Mouse (Mus musculus) cerebellum, postnatal 10 days (tissue): Measurements from ENCODE around the gene Slc10a7.
A peak's percentile ranks its signal among the peaks of the same experiment; 100 is the strongest.

Experiments used
- DNase-seq, 2 experiments: peaks; one replicate each; pipeline ENCODE4 v3.0.0; 2021; ENCODE audit warnings: mixed read lengths in 2 of 2

Slc10a7 gene

DNA sequence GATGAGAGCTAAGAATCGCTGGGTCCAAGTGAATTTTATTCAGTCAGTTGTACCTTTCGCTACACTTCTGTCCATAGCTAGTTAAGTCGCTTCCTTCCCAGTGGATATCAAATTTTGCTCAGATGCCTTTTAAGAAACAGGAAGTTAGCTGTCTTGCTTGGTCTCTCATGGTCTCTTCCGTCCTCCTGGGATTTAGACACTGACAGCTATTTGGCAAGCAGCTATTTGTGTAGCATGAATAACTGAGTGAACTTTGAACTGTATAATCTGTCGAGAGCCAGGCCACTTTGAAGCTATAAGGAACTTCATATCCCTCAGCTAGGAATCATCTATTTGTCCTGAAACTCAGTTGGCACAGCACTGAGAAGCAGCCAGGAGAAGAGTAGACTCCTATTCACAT, 117.5 kb downstream of the Slc10a7 start:
- DNase-seq = no peak

DNA sequence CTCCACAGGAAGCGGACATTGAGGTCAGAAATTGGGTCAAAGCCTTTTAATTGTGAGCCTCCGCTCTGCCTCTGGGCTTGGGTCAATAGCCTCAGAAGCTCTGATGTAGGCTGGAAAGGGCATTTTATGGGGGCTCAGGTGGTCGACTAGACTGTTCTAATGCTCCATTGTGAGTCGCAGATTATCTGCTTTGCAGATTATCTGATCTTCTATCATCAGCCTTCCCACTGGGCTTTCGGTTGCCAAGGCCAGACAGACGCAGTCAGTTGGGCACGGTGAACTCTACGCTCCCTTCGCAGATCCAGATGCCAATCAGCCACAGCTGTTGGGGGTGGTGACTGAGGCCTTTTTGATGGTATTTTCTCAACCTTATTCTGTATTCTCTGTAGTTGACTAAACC, 118.6 kb downstream of the Slc10a7 start:
- no peak for DNase-seq

DNA sequence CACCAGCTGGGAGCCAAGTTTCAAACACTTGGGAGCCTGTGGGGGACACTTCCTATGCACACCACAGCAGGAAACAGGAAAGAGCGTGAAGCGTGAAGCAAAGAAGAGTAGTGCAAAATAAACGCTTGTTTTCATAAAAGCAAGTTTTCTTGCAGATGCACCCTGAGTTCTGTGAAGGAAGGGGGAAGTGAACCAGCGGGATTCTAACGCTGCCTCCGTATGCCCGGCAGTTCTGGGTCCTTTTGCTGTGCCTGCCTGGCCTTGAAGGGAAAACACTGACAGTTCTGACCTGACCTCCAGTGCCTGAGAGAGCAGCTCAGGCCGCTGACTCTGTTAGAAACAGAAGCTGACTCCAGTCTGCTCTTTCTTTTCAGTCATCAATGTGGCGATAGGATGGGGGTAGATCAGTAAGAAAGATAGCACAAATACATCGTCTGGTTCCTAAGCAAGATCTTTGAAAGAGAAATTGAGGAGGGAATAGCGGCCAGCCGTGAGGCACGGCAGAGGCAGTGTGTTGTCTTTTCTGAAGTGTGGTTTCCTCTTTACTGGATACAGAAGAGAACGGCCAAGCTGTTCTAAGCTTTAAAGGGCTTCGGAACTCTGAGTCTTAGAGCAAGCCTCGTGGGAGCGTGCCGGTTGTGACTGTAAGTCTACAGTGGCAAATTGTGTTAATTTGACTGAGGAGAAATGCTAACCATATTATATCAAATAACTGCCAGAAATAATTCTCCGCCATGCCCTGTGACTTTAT, 121.4 kb downstream of the Slc10a7 start:
- DNase-seq = no peak

DNA sequence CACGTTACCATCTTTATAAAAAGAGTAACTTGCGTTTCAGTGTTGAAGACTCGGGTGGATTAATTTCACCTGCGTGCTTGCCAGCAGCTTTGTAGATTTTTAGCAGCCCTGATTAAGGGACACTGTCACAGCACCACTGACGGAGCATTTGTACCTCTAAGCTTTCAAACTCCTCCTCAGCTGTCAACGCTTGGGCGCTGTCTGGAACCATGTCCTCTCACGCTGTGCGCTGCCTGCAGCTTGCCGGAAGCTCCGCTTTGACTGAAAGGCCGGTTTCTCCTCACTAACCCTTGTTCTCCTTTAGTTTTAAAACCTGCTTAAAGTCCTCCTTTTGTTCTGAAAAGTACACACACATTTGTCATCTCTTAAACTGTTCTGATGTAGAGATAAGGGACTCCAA, 123.9 kb downstream of the Slc10a7 start:
- DNase-seq = peak; percentile 30 to 42

DNA sequence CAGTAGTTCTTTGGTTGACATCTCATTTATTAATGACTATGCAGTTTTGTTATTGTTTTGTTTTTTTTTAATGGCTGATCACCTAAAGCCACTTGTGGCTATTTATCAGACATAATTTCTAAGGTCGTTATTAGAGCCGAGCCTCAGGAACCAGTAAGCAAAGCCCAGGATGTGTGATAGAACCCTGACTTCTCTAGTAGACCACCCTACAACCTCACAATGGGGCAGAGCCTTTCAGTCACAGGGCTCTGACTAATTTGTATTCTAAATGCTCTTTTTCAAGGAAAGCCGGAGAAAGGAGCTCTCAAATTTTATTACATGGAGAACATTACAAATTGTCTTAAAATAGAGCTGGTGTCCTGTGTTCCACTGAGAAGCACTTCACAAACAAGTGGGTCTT, 124.9 kb downstream of the Slc10a7 start:
- no peak for DNase-seq

DNA sequence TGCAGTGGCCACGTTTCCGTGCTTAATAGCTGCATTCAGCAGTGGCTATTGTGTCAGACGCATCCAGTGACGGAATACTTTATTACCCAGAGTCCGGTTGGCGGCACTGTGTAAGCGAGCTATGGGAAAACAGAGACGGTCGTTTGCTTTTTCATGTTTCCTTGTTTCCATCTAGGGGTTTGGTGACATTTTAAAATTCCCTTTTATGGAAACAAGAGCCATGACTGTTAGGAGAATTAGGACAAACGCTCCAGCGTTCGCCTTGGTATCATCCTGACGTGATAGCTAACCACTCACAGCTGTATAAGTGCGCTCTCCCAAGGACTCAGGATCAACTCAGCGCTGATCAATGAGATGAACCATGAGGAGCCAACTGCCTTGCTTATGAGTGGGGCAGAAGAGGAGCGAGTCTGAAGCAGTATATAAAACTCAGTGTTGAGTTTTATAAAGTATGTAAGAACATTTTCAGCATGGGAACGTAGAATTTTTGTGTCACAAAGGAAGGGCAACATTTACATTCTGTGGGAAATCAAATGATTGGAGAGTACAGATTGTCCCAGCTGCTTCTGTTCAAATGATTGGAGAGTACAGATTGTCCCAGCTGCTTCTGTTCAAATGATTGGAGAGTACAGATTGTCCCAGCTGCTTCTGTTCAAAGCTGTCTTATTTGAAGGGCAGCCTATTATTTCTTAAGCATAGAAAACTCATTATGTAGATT, 125.5 kb downstream of the Slc10a7 start:
- DNase-seq = no peak

DNA sequence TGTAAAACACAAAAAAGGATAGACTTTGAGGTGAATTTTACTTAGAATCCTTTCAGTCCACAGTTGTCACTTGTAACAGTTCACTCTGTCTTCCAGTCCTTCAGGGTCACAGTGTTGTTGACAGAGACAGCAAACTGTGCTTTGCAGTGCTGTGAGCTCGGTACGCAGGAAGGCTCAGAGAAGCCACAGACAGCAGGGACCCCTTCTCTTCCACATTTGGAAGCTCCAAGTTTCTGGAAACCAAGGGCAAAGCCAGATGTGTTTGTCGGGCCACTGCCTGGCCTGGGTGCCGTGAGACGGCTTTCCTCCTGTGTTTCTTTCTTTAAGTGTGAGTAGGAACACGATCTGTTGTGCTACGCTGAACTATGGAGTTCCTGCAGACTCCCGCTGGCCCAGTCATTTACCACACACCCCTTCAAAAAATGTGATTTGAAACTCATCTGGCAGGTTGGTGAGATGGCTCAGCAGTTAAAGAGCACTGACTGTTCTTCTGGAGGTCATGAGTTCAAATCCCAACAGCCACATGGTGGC, 126.2 kb downstream of the Slc10a7 start:
- no peak for DNase-seq

DNA sequence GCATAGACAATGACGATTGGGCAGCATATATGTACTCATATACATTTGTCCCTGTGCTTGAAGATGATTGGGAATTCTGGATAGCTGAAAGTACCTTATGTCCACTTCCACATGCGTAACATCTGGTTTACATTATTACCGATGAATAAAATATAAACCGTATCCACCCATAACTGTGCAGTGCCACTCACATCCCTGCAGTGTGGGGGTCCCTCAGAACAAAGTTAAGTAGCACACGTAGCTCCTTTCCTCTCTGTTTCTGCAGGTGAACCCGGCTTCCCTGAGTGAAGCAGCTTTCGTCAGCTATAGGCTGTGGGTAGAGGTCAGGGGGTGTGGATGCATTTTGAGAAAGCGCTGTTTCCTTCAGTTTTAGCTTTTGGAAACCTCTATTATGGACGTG, 132.8 kb downstream of the Slc10a7 start:
- DNase-seq = no peak

DNA sequence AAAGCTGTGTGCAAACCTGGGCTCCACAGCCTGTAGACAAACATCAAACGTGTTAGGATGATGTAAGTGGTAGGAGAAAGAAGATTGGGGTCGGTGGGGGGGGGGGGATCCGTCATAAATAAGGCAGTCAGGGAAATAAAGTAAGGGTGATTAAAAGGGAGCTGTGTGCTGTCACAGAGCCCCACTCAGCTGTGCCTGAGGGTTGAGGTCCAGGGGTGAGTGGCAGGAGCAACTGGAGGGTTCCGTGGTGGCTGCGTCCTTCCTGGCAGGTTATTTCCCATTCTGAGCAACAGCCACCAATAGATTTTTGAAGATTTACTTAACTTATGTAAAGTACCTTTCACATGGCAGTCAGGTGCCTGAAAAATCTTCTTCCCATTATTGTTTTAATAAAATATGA, 133.2 kb downstream of the Slc10a7 start:
- no peak for DNase-seq

DNA sequence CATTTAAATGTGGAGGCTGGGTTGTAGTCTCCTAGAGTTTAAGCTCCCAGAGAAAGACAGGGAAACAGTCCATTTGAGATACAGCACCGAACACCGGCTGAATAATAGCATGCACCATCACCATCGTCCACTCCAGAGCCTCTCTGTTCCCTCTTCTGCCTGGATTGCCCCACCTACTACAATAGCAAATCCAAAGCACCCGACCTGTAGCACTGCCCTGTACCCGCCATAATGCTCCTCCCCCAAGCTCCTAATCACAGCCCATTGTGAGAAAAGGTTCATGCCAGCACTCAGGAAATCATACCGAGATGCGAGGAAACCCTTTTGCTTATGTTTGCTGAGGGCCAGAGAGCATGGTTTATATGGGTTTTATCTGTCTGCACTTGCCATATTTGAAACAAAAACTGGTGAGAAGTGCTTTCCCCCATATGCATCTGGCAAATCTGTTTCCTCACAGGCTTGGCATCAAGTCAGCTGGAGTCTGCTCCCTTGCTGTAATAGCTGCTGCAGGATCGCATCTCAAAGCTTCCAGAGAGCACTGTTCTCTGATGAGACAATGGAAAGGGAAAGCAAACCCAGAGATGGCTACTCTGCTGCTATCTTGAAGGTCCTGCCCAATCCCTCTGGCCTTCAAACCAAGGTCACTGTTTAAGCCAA, 138.0 kb downstream of the Slc10a7 start:
- DNase-seq = peak in 1 of 2 experiments; percentile 29

DNA sequence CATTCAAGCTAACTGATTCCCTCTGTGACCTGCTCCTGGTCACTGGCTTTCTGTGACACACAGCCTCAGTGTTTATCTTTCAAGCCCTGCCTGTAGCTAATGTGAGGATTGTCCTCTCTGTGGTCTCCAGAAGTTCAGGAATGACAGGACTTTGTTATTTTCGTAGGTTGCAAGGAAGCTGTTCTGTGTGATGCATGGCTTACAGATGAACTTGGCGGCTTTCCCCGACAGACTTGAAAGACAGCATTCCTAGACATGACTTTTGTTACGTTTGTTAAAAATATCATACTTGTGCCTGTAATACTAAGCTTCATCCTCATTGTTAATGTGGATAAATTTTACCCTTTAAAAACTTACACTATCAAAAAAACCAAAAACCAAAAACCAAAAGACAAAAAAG, 138.7 kb downstream of the Slc10a7 start:
- DNase-seq = no peak

DNA sequence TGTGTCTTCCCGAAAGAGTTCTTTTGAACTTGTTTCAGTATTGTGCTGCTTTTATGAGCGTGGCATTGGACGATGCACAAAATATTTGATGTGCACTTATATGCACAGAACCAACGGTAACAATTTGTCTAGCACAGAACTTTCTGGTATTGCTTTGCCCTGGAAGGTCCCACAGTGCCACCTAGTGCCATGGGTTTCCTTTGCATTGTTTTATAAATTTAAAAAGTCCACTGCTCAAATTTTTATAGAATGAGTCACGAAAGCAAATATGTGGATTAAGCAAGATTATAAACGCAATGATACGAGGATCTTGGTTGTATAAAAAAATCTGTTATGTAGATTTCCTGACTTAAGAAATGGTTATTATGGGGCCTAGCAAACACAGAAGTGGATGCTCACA, 139.8 kb downstream of the Slc10a7 start:
- DNase-seq = peak; percentile 82 to 83

DNA sequence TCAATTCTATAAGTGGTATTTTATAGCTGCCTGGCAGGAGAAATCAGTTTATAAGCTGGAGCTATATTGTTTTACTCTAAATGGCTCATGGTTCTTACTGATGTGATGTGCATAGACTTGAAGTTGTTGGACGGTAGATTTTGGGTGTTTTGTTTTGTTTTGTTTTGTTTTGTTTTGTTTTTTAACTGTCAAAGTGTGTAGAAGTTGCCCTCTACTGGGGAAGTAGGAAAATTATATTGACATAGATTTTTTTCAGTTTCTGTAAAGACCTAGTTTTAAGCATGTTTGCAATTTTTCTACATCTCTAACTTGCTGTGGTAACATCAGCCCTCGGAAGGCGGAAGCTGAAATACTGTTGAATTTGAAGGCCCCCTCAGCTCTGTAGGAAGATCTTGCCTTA, 142.5 kb downstream of the Slc10a7 start:
- no peak for DNase-seq

DNA sequence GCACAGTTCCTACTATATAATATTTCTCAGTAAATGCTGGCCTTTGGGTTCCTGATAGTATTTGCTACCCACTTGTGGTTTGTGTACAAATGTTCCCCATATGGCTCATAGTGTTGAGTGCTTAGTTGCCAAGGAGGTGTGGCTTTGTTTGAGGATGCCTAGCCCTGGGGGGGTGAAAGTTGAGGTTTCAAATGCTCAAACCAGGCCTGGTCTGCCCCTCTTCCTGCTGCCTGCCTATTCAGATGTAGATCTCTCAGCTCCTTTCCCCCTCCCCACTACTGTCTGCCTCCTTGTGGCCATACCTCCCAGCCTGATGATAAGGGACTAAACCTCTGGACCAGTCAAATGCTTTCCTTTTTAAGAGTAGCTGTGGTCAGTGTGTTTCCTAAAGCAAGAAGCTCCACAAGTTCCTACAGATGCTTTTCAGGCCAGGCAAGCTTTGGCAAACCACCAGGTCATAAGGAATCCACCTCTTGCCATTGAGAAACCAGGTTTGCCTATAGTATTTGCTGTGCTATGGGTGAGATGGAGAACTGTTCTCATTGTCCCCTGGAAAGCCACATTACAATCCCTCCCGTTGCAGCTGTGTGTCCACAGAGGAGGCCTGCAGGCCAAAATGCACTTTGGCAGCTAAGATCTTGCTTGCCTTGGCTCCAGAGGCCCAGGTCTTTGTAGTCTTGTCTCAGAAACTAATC, 146.4 kb downstream of the Slc10a7 start:
- no peak for DNase-seq

DNA sequence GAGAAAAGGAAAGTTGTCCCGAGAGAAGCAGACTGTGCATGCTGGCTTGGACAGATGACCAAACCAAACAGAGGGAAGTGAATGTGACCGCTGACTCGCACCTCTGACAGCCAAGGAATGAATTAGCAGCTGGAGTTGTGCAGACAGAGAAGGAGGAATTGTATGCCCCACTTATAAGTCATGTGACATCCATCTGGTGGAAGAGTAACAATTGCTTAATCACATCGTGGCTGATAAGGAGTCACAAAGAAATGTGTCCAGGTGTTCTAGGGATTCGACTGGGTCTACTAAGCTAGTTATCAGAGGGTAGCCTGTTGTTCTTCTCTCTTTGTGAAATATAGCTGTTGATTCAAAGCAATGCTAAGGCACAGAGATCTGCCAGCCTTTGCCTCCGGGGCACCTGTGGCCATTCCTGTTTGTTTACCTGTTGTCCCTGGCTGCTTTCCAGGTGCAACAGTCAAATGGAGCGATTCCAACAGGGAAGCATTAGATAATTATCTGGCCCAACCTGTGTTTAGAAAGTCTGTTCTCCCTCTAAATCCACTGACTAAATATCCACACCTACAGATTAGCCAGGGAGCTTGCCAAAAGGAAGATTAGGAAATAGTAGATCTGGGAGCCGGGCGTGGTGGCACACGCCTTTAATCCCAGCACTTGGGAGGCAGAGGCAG, 147.7 kb downstream of the Slc10a7 start:
- DNase-seq = peak; percentile 55 to 66

DNA sequence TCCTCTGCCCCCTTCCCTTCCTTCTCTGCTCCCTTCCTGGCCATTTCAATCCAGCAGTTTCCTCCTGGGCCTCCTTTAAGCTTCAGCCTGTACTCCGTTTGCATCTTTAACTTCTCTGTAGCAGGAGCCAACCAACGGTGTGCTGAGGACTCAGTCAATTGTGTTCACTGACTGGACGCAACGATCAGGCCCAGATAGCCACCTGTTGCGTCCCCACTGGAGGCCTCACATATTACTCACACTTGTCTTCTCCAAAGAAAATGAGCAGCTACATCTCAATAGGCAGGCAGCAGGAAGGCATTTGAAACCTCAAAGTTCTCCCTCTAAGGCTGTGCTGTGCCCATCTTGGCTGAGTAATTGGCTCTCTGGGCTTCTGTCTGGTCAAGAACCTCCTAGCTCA, 149.0 kb downstream of the Slc10a7 start:
- peak in 1 of 2 experiments; percentile 10 for DNase-seq

DNA sequence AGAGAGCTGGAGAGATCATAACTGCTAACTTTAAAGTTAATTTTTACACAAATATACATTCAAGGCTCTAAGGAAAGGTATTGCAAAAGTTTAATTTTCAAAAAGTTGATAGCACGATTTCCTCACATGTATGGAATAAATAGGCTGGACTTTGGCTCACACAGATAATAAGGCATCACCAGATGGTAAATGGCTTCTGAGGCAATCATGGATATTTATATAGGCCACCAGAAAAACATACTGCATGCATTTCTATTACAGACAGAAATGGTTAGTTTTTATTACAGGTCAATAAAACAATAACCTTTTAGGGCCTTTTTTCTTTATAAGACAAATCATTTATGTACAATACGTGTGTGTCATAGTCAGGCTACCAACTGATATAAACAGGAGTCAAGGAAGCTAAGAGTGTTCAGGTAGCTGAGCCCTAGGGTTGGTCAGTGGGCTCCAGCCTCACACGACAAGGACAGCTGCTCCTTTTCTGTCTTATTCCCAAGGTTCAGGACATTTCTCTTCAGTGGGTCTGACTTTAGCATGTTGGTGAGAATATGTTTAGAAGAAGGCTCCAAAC, 150.6 kb downstream of the Slc10a7 start:
- no peak for DNase-seq

DNA sequence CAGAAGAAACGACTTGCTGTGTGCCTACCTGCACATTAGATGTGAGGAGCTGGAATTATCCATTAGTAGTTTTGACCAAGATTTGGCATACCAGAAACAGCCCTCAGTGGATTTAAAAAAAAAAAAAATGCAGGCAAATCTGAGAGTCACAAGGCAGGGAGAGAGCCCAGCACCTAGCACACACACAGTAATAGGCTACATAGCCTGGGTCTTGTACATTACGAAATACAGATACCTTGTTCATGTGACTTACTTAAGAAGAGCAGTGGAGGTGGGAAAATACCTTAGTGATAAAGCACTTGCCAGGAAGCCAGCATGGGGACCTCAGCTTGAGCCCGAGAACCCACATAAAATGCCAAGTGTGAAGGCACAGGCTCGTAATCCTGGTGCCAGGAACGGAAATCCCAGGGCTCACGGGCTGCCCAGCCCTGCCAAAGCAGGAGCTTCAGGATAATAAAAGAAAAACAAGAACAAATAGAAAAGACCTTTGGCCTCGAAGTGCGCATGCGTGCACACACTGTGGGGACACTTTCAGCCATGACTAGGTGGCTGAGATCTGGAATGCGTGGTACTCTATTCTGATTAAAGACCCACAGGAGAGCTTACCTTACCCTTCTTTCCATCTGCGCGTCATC, 155.3 kb downstream of the Slc10a7 start:
- DNase-seq = peak; percentile 21 to 27

DNA sequence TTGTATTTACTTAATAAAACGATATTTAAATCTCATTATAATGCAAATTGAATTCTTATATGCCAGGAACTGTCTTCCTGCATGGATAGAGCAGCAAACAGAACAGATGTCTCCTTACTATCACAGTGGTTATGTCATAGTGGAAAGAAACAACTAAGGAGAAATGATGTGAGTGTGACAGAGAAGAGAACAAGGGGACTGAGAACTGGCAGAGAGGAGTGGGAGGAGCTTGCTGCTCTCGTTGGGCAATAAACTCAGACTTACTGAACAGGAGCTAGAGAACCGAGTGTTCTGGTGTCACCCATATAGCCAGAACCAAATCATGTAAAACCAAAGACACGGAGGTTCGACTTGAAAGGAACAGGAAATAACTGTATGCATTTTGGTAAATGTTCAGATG, 158.3 kb downstream of the Slc10a7 start:
- no peak for DNase-seq

DNA sequence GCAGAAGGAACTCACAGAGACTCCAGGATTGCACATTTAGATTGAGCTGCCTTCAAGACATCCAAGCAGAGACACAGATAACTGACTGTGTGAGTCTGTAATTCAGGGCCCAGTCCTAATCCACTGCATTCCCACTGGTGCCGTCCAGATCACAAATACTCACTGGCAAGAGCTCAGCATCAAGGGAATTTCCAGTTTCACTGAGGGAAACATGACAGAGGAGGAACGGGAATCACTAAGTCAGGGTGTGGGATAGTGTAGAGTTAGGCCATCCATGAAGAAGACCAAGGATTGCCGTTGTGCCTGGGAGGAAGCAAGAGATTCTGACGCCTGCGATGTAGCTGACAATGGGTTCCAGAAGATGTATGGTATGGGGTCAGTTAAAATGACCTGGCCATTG, 159.1 kb downstream of the Slc10a7 start:
- DNase-seq = no peak

DNA sequence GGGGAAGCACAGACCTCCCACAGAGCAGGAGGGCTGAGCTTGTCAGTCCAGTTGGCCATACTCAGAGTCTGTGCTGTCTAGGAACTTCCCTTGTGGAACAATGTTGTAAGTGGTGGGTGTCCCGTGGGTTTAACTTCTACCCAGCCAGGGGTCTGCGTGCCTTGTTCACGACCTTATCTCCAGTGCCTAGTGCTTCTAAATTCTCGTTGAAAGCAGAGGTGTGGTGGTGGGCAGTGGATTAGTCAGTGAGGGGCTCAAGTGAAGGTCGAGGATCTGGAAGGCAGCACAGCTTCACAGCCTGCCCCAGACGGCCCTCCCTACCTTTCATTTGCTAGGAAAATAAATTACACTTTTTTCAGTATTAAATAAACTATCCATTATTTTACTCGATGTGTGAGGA, 161.1 kb downstream of the Slc10a7 start:
- no peak for DNase-seq
